ENCODE assay signal across 26 mouse cellular contexts in genomic region chr12:27786716-27787291, GRCm38 (mm10).
DNase-seq lines count a peak whose midpoint lies in the region; ATAC-seq and TF ChIP-seq lines count a peak whose summit lies in the region.
"Had no signal": no experiment of that assay in that cellular context is flagged by ENCODE, and none has a peak within 500 bp of the region (broad histone marks: within the 10 kb centered on the region; RNA-seq: fewer than 3 reads in every experiment).

No protein-coding gene starts in this region.

- H3K4me3 ChIP-seq in lung, embryonic 14.5 days (ENCODE audit: low read depth, low read length): no peak overlapping the region
- no peak overlapping the region for H3K4me3 ChIP-seq in embryonic facial prominence, embryonic 11.5 days (ENCODE audit: low read depth, low read length)
- H3K4me3 ChIP-seq in stomach, postnatal 0 days (ENCODE audit: low read depth, low read length): no peak overlapping the region
- no peak overlapping the region for H3K4me3 ChIP-seq in left cerebral cortex, adult 2 months
- H3K4me3 ChIP-seq: forebrain, embryonic 10.5 days; hindbrain, embryonic 13.5 days; liver, embryonic 12.5 days; megakaryocyte, embryonic 14.5 days; midbrain, embryonic 13.5 days had no signal

- no peak for TF ChIP-seq EP300 in stomach, postnatal 0 days (optimal IDR thresholded peaks at IDR 0.05)

- peak; percentile 74 for ATAC-seq in lung, embryonic 14.5 days (ENCODE audit: insufficient read depth)
- no peak for ATAC-seq in embryonic facial prominence, embryonic 11.5 days (replicated peaks; ENCODE audit: insufficient number of reproducible peaks, low FRiP score, low TSS enrichment, low read depth)
- peak; percentile 93 for ATAC-seq in stomach, postnatal 0 days (ENCODE audit: low FRiP score, low TSS enrichment)
- ATAC-seq: forebrain, postnatal 0 days; inflammation-experienced regulatory T-cells, adult 6 months; liver, embryonic 12.5 days; midbrain, embryonic 13.5 days had no signal

- peak; percentile 55 for DNase-seq in lung, embryonic 14.5 days
- no peak for DNase-seq in lung, postnatal 14 days
- peak; percentile 13 for DNase-seq in embryo, embryonic 11 days
- peak; percentile 29 for DNase-seq in embryonic facial prominence, embryonic 11.5 days (ENCODE audit: low spot score)
- peak; percentile 46 for DNase-seq in stomach, postnatal 0 days (ENCODE audit: low spot score)
- DNase-seq in left cerebral cortex, adult 2 months (ENCODE audit: extremely low spot score in 1 of 2, low spot score in 2 of 2): no peak
- DNase-seq in adrenal gland, postnatal 25 days: no peak
- DNase-seq: adrenal gland, adult 2 months; cerebellum, adult 11-12 months; cerebellum, postnatal 10 days; forebrain, postnatal 0 days; gastrocnemius, postnatal 14 days; heart, adult 11 months; heart, postnatal 36 days; lung, adult 2 months; right cerebral cortex, postnatal 25 days; spleen, adult 18-20 months; thymus, adult 18-20 months; thymus, postnatal 36 days had no signal

- no peaks in the 10 kb centered on the region for H3K27me3 ChIP-seq in lung, embryonic 14.5 days (ENCODE audit: insufficient read depth, low read length)
- no peaks in the 10 kb centered on the region for H3K27me3 ChIP-seq in embryonic facial prominence, embryonic 11.5 days (ENCODE audit: control insufficient read depth, insufficient read depth, low read length)
- H3K27me3 ChIP-seq in stomach, postnatal 0 days (ENCODE audit: control insufficient read depth, insufficient read depth, low read length): no peaks in the 10 kb centered on the region
- H3K27me3 ChIP-seq: hindbrain, embryonic 13.5 days; liver, embryonic 12.5 days; megakaryocyte, embryonic 14.5 days; midbrain, embryonic 13.5 days had no signal

- H3K9me3 ChIP-seq in lung, embryonic 14.5 days (ENCODE audit: low read depth, low read length): no peaks in the 10 kb centered on the region
- no peaks in the 10 kb centered on the region for H3K9me3 ChIP-seq in embryonic facial prominence, embryonic 11.5 days (replicated peaks; ENCODE audit: control insufficient read depth, low read length)
- H3K9me3 ChIP-seq in stomach, postnatal 0 days (ENCODE audit: control insufficient read depth, low read length): no peaks in the 10 kb centered on the region
- H3K9me3 ChIP-seq: forebrain, embryonic 10.5 days; hindbrain, embryonic 13.5 days; liver, embryonic 12.5 days; megakaryocyte, embryonic 14.5 days; midbrain, embryonic 13.5 days had no signal

- H3K4me1 ChIP-seq in lung, embryonic 14.5 days (ENCODE audit: insufficient read depth): no peaks in the 10 kb centered on the region
- no peaks in the 10 kb centered on the region for H3K4me1 ChIP-seq in embryonic facial prominence, embryonic 11.5 days (ENCODE audit: control insufficient read depth, insufficient read depth, low read length)
- no peaks in the 10 kb centered on the region for H3K4me1 ChIP-seq in stomach, postnatal 0 days (replicated peaks; ENCODE audit: control insufficient read depth, insufficient read depth)
- H3K4me1 ChIP-seq: hindbrain, embryonic 13.5 days; liver, embryonic 12.5 days; megakaryocyte, embryonic 14.5 days; midbrain, embryonic 13.5 days had no signal

- WGBS in lung, embryonic 14.5 days: 8% methylated on average over 3 of the region's 3 CpGs
- 40% methylated on average over 3 of the region's 3 CpGs for WGBS in embryonic facial prominence, embryonic 11.5 days
- 13% methylated on average over 3 of the region's 3 CpGs for WGBS in stomach, postnatal 0 days

- no peak overlapping the region for H3K4me2 ChIP-seq in lung, embryonic 14.5 days
- no peak overlapping the region for H3K4me2 ChIP-seq in embryonic facial prominence, embryonic 11.5 days (ENCODE audit: low read depth, low read length)
- H3K4me2 ChIP-seq in stomach, postnatal 0 days (replicated peaks; ENCODE audit: low read depth): no peak overlapping the region
- H3K4me2 ChIP-seq: hindbrain, embryonic 13.5 days; liver, embryonic 12.5 days; midbrain, embryonic 13.5 days had no signal

- no peak for TF ChIP-seq CTCF in lung, embryonic 14.5 days (IDR thresholded peaks at IDR 0.05; ENCODE audit: low read depth)
- no peak for TF ChIP-seq CTCF in stomach, postnatal 0 days (IDR thresholded peaks at IDR 0.05; ENCODE audit: low read depth)
- TF ChIP-seq CTCF in left cerebral cortex, adult 2 months (IDR thresholded peaks at IDR 0.05): no peak

- intact Hi-C loops in left cerebral cortex, adult 2 months (cut with DNase I): no loop called here

- no peak overlapping the region for H3K9ac ChIP-seq in lung, embryonic 14.5 days
- no peak overlapping the region for H3K9ac ChIP-seq in embryonic facial prominence, embryonic 11.5 days (replicated peaks; ENCODE audit: low read length)
- H3K9ac ChIP-seq in stomach, postnatal 0 days (ENCODE audit: low read length): no peak overlapping the region
- H3K9ac ChIP-seq: forebrain, postnatal 0 days; hindbrain, embryonic 13.5 days; liver, embryonic 12.5 days; midbrain, embryonic 13.5 days had no signal

- no peak overlapping the region for H3K27ac ChIP-seq in lung, embryonic 14.5 days (ENCODE audit: low read depth)
- no peak overlapping the region for H3K27ac ChIP-seq in embryonic facial prominence, embryonic 11.5 days (replicated peaks; ENCODE audit: low read depth, low read length)
- H3K27ac ChIP-seq in stomach, postnatal 0 days (replicated peaks): no peak overlapping the region
- no peak overlapping the region for H3K27ac ChIP-seq in left cerebral cortex, adult 2 months
- H3K27ac ChIP-seq: forebrain, embryonic 10.5 days; hindbrain, embryonic 13.5 days; kidney, postnatal 0 days; liver, embryonic 12.5 days; midbrain, embryonic 13.5 days had no signal

- no peaks in the 10 kb centered on the region for H3K36me3 ChIP-seq in lung, embryonic 14.5 days (ENCODE audit: insufficient read depth)
- H3K36me3 ChIP-seq in embryonic facial prominence, embryonic 11.5 days (replicated peaks; ENCODE audit: control insufficient read depth, insufficient read depth, low read depth, low read length): no peaks in the 10 kb centered on the region
- no peaks in the 10 kb centered on the region for H3K36me3 ChIP-seq in stomach, postnatal 0 days (ENCODE audit: control insufficient read depth, insufficient read depth, low read length)
- H3K36me3 ChIP-seq: forebrain, embryonic 10.5 days; hindbrain, embryonic 13.5 days; liver, embryonic 12.5 days; midbrain, embryonic 13.5 days had no signal

Comparison
In these comparisons a context has a peak if more than half of its experiments do, and no peak if none do; other contexts are left out.
1. DNase-seq: peak in lung, embryonic 14.5 days (single experiment), embryo, embryonic 11 days (single experiment), embryonic facial prominence, embryonic 11.5 days (single experiment) and stomach, postnatal 0 days (single experiment); none in lung, postnatal 14 days (single experiment), left cerebral cortex, adult 2 months (0 of 2) and adrenal gland, postnatal 25 days (single experiment).